Mouse (Mus musculus): Measurements from ENCODE around the gene Prpf4b. TPM values are rescaled to one million over a fixed set of nuclear protein-coding genes. Genes with fewer than 3 reads are reported as not detected.

The Prpf4b gene
- total RNA-seq (2014; rRNA removed; ENCODE audit: low replicate concordance) (16.7 and 22.9 TPM in 2 replicates), polyA plus RNA-seq (2015; fragmentation: Nextera tagmentation; extraction: Ambion mirVana) (32.8 and 37.4 TPM in 2 replicates)

GRCm38 (mm10) chr13:34875166-34875710, at the start of gene Prpf4b:
Gene Prpf4b (plus strand): TSS chr13:34875302.
- peak within 1 kb of the TSS; percentile 97 for H3K27ac ChIP-seq (ENCODE audit: low read depth)
- H3K4me2 ChIP-seq (ENCODE audit: low read depth, low read length), result peak within 1 kb of the TSS; percentile 72
- no peaks in the 10 kb centered on the region for H3K9me3 ChIP-seq (replicated peaks; ENCODE audit: control insufficient read depth, low read length)
- peak; percentile 74; the same call in 1 of the 2 replicates for TF ChIP-seq EP300 (IDR thresholded peaks at IDR 0.05; ENCODE audit: low read depth)
- TF ChIP-seq CTCF (IDR thresholded peaks at IDR 0.05; ENCODE audit: low read depth), result no peak
- no peaks in the 10 kb centered on the region for H3K36me3 ChIP-seq (replicated peaks; ENCODE audit: control insufficient read depth, insufficient read depth, low read length)
- peak; percentile 84 for DNase-seq (ENCODE audit: low spot score)
- peaks cover 16% of the 10 kb centered on the region for H3K4me1 ChIP-seq (ENCODE audit: control insufficient read depth, insufficient read depth)
- ATAC-seq (ENCODE audit: insufficient read depth, low read depth), result peak; percentile 80
- WGBS, result 1% methylated on average over 40 of the region's 40 CpGs
- H3K27me3 ChIP-seq (ENCODE audit: control insufficient read depth, insufficient read depth, low read length), result no peaks in the 10 kb centered on the region
- H3K9ac ChIP-seq (replicated peaks; ENCODE audit: low read depth, low read length), result peak within 1 kb of the TSS; percentile 83
- H3K4me3 ChIP-seq (ENCODE audit: low read depth, low read length), result peak within 1 kb of the TSS; percentile 81

GRCm38 (mm10) chr13:34826760-34827690, 48.1 kb upstream of the Prpf4b start:
- Histone ChIP-seq H3K27me3 (ENCODE audit: control insufficient read depth, insufficient read depth, low read length) (no peaks in the 10 kb centered on the region), H3K36me3 (replicated peaks; ENCODE audit: control insufficient read depth, insufficient read depth, low read length) (no peaks in the 10 kb centered on the region), H3K9me3 (replicated peaks; ENCODE audit: control insufficient read depth, low read length) (no peaks in the 10 kb centered on the region), H3K4me3 (ENCODE audit: low read depth, low read length) (no peak overlapping the region), H3K27ac (ENCODE audit: low read depth) (no peak overlapping the region), H3K4me1 (ENCODE audit: control insufficient read depth, insufficient read depth) (peaks cover 7% of the 10 kb centered on the region; the same call in 1 of the 2 replicates), H3K9ac (replicated peaks; ENCODE audit: low read depth, low read length) (no peak overlapping the region), H3K4me2 (ENCODE audit: low read depth, low read length) (no peak overlapping the region)
- DNase-seq (ENCODE audit: low spot score), result no peak
- no peak for ATAC-seq (ENCODE audit: insufficient read depth, low read depth)
- WGBS, result 79% methylated on average over 3 of the region's 3 CpGs
- TF ChIP-seq CTCF (IDR thresholded peaks at IDR 0.05; ENCODE audit: low read depth), result no peak

- DNase-seq (ENCODE audit: low spot score) (no peak), ATAC-seq (ENCODE audit: insufficient read depth, low read depth) (no peak)
- H3K9ac ChIP-seq (replicated peaks; ENCODE audit: low read depth, low read length), result no peak overlapping the region
- no peaks in the 10 kb centered on the region for H3K36me3 ChIP-seq (replicated peaks; ENCODE audit: control insufficient read depth, insufficient read depth, low read length)
- TF ChIP-seq CTCF (IDR thresholded peaks at IDR 0.05; ENCODE audit: low read depth), result no peak
- TF ChIP-seq EP300 (IDR thresholded peaks at IDR 0.05; ENCODE audit: low read depth), result no peak
- no peaks in the 10 kb centered on the region for H3K4me1 ChIP-seq (ENCODE audit: control insufficient read depth, insufficient read depth)
- H3K27ac ChIP-seq (ENCODE audit: low read depth), result no peak overlapping the region
- no peaks in the 10 kb centered on the region for H3K27me3 ChIP-seq (ENCODE audit: control insufficient read depth, insufficient read depth, low read length)
- no peak overlapping the region for H3K4me3 ChIP-seq (ENCODE audit: low read depth, low read length)
- no peak overlapping the region for H3K4me2 ChIP-seq (ENCODE audit: low read depth, low read length)
- 60% methylated on average over 10 of the region's 10 CpGs for WGBS
- H3K9me3 ChIP-seq (replicated peaks; ENCODE audit: control insufficient read depth, low read length), result no peaks in the 10 kb centered on the region
These were observed 46.9 kb upstream of the Prpf4b start for GRCm38 (mm10) chr13:34827988-34828882.

GRCm38 (mm10) chr13:34842851-34843250, 32.3 kb upstream of the Prpf4b start:
- ATAC-seq (ENCODE audit: insufficient read depth, low read depth), result no peak
- TF ChIP-seq CTCF (IDR thresholded peaks at IDR 0.05; ENCODE audit: low read depth) (no peak), EP300 (IDR thresholded peaks at IDR 0.05; ENCODE audit: low read depth) (no peak)

GRCm38 (mm10) chr13:34850759-34851158, 24.3 kb upstream of the Prpf4b start:
- no peak for TF ChIP-seq CTCF (IDR thresholded peaks at IDR 0.05; ENCODE audit: low read depth)
- no peak for TF ChIP-seq EP300 (IDR thresholded peaks at IDR 0.05; ENCODE audit: low read depth)
- no peaks in the 10 kb centered on the region for H3K4me1 ChIP-seq (ENCODE audit: control insufficient read depth, insufficient read depth)
- no peak for ATAC-seq (ENCODE audit: insufficient read depth, low read depth)
- H3K9me3 ChIP-seq (replicated peaks; ENCODE audit: control insufficient read depth, low read length), result peaks cover 28% of the 10 kb centered on the region
- peaks cover 6% of the 10 kb centered on the region; the same call in 1 of the 2 replicates for H3K36me3 ChIP-seq (replicated peaks; ENCODE audit: control insufficient read depth, insufficient read depth, low read length)
- no peak overlapping the region for H3K27ac ChIP-seq (ENCODE audit: low read depth)
- H3K9ac ChIP-seq (replicated peaks; ENCODE audit: low read depth, low read length), result no peak overlapping the region
- DNase-seq (ENCODE audit: low spot score), result no peak
- 80% methylated on average over 3 of the region's 3 CpGs for whole genome bisulfite sequencing
- no peaks in the 10 kb centered on the region for H3K27me3 ChIP-seq (ENCODE audit: control insufficient read depth, insufficient read depth, low read length)
- no peak overlapping the region for H3K4me2 ChIP-seq (ENCODE audit: low read depth, low read length)
- H3K4me3 ChIP-seq (ENCODE audit: low read depth, low read length), result no peak overlapping the region

More at GRCm38 (mm10) chr13:34842851-34843250, 32.3 kb upstream of the Prpf4b start:
- Histone ChIP-seq H3K4me3 (ENCODE audit: low read depth, low read length) (no peak overlapping the region), H3K4me2 (ENCODE audit: low read depth, low read length) (no peak overlapping the region), H3K36me3 (replicated peaks; ENCODE audit: control insufficient read depth, insufficient read depth, low read length) (no peaks in the 10 kb centered on the region), H3K9me3 (replicated peaks; ENCODE audit: control insufficient read depth, low read length) (no peaks in the 10 kb centered on the region), H3K9ac (replicated peaks; ENCODE audit: low read depth, low read length) (no peak overlapping the region), H3K4me1 (ENCODE audit: control insufficient read depth, insufficient read depth) (no peaks in the 10 kb centered on the region), H3K27ac (ENCODE audit: low read depth) (no peak overlapping the region), H3K27me3 (ENCODE audit: control insufficient read depth, insufficient read depth, low read length) (no peaks in the 10 kb centered on the region)
- WGBS, result 87% methylated on average over 4 of the region's 4 CpGs
- no peak for DNase-seq (ENCODE audit: low spot score)

Measured in heart, postnatal 0 days (tissue).